Mouse (Mus musculus): Measurements from ENCODE around the gene Metrn.
"Not testable (repeated sequence)": the region's sequence is repeated elsewhere in the genome, so short reads cannot be mapped to it uniquely, and the experiment has no call there.

Metrn gene

GRCm38 (mm10) chr17:25808789-25809605 lies 12.1 kb upstream of the Metrn start, which contains the start of gene Fbxl16:
Gene Fbxl16 (plus strand): TSS chr17:25809085.
- in situ Hi-C loops (cut with MboI, MseI) = no loop called here

GRCm38 (mm10) chr17:25808028-25808427 lies 11.1 kb upstream of the Metrn start:
- in situ Hi-C loops (cut with MboI, MseI) = no loop called here

GRCm38 (mm10) chr17:25807452-25807851 lies 10.5 kb upstream of the Metrn start:
- in situ Hi-C loops (cut with MboI, MseI) = not testable (repeated sequence)

- in situ Hi-C loops (cut with MboI, MseI) = no loop called here
These were observed 9.6 kb upstream of the Metrn start for GRCm38 (mm10) chr17:25806507-25806906.

GRCm38 (mm10) chr17:25802825-25803517 lies 6.0 kb upstream of the Metrn start:
- in situ Hi-C loops (cut with MboI, MseI) = loop anchor here (5.0 kb wide), 1 partner anchor 36 kb away; no protein-coding TSS in a partner anchor

GRCm38 (mm10) chr17:25801029-25801428 lies 4.1 kb upstream of the Metrn start:
- in situ Hi-C loops (cut with MboI, MseI) = loop anchor here (5.0 kb wide), 1 partner anchor 34 kb away; no protein-coding TSS in a partner anchor

- in situ Hi-C loops (cut with MboI, MseI) = loop anchor here in 1 of 2 experiments (5.0 kb wide), 1 partner anchor 64 kb away; no protein-coding TSS in a partner anchor
These were observed 645 bp downstream of the Metrn start for GRCm38 (mm10) chr17:25796211-25796771.

- in situ Hi-C loops (cut with MboI, MseI) = loop anchor here in 1 of 2 experiments (5.0 kb wide), 1 partner anchor 63 kb away; no protein-coding TSS in a partner anchor
These were observed 1.3 kb downstream of the Metrn start, which contains the start of gene AC134908.4 for GRCm38 (mm10) chr17:25795609-25796092. Gene AC134908.4 (minus strand): TSS chr17:25795659.

GRCm38 (mm10) chr17:25794998-25795397 lies 1.9 kb downstream of the Metrn start:
- in situ Hi-C loops (cut with MboI, MseI) = loop anchor here in 1 of 2 experiments (5.0 kb wide), 1 partner anchor 63 kb away; no protein-coding TSS in a partner anchor

- in situ Hi-C loops (cut with MboI, MseI) = no loop called here
These were observed 2.7 kb downstream of the Metrn start for GRCm38 (mm10) chr17:25794197-25794596.

GRCm38 (mm10) chr17:25792615-25793014 lies 4.3 kb downstream of the Metrn start, which contains the start of gene Fam173a:
Gene Fam173a (minus strand): TSS chr17:25792901.
- in situ Hi-C loops (cut with MboI, MseI) = no loop called here

GRCm38 (mm10) chr17:25791843-25792527 lies 5.0 kb downstream of the Metrn start:
- in situ Hi-C loops (cut with MboI, MseI) = no loop called here

GRCm38 (mm10) chr17:25791320-25791842 lies 5.6 kb downstream of the Metrn start:
- in situ Hi-C loops (cut with MboI, MseI) = no loop called here

- in situ Hi-C loops (cut with MboI, MseI) = no loop called here
These were observed 10.0 kb downstream of the Metrn start for GRCm38 (mm10) chr17:25786781-25787504.

- in situ Hi-C loops (cut with MboI, MseI) = no loop called here
These were observed 10.7 kb downstream of the Metrn start, which contains the start of gene Ccdc78 for GRCm38 (mm10) chr17:25786280-25786679. Gene Ccdc78 (plus strand): TSS chr17:25786580.

- in situ Hi-C loops (cut with MboI, MseI) = no loop called here
These were observed 11.6 kb downstream of the Metrn start, which contains the start of gene Haghl for GRCm38 (mm10) chr17:25785281-25785745. Gene Haghl (minus strand): TSS chr17:25785673.

GRCm38 (mm10) chr17:25783861-25784574 lies 12.9 kb downstream of the Metrn start:
- in situ Hi-C loops (cut with MboI, MseI) = no loop called here

- in situ Hi-C loops (cut with MboI, MseI) = no loop called here
These were observed 13.8 kb downstream of the Metrn start for GRCm38 (mm10) chr17:25783086-25783485.

GRCm38 (mm10) chr17:25781339-25781738 lies 15.6 kb downstream of the Metrn start:
- in situ Hi-C loops (cut with MboI, MseI) = no loop called here

Data from T-helper 17 cell (primary cell).